Mouse (Mus musculus) kidney, embryonic 14.5 days (tissue): Measurements from ENCODE around the gene Igfbp4. TPM values are rescaled to one million over a fixed set of nuclear protein-coding genes. Genes with fewer than 3 reads are reported as not detected.

Experiments
- ATAC-seq: fragments of 200-750 bp; cut with Nextera tagmentation; 2 replicates; pipeline ENCODE4 v1.8.0; 2017; ENCODE audit warnings: moderate number of reproducible peaks, mild to moderate bottlenecking, moderate TSS enrichment, moderate library complexity; ENCODE audit not compliant: low FRiP score, low TSS enrichment
- H3K27ac ChIP-seq: fragments of 300-500 bp; sonication (generic); 2 replicates; pipeline ENCODE4 v1.5.1; 2014; ENCODE audit warnings: low read depth, mild to moderate bottlenecking, low read length, moderate library complexity, mixed read lengths
- H3K27me3 ChIP-seq: fragments of 300-500 bp; sonication (generic); 2 replicates; pipeline ENCODE4 v1.6.1; 2014; ENCODE audit warnings: mild to moderate bottlenecking, low read length; ENCODE audit not compliant: control insufficient read depth, insufficient read depth
- H3K36me3 ChIP-seq: fragments of 300-500 bp; sonication (generic); 2 replicates; pipeline ENCODE4 v1.6.1; 2014; ENCODE audit warnings: low read length, mixed read lengths; ENCODE audit not compliant: control insufficient read depth, insufficient read depth
- H3K4me1 ChIP-seq: fragments of 300-500 bp; sonication (generic); 2 replicates; pipeline ENCODE4 v1.6.1; 2014; ENCODE audit warnings: low read length, mixed read lengths; ENCODE audit not compliant: control insufficient read depth, insufficient read depth
- H3K4me2 ChIP-seq: fragments of 300-500 bp; sonication (generic); replicated peaks from 2 replicates; pipeline ENCODE4 v1.6.1; 2014; ENCODE audit warnings: low read depth, mild to moderate bottlenecking, low read length
- H3K4me3 ChIP-seq: fragments of 300-500 bp; sonication (generic); 2 replicates; pipeline ENCODE4 v1.5.1; 2014; ENCODE audit warnings: mild to moderate bottlenecking, low read length
- H3K9ac ChIP-seq: fragments of 300-500 bp; sonication (generic); 2 replicates; pipeline ENCODE4 v1.6.1; 2014; ENCODE audit warnings: low read depth, mild to moderate bottlenecking, low read length, moderate library complexity
- H3K9me3 ChIP-seq: fragments of 300-500 bp; sonication (generic); 2 replicates; pipeline ENCODE4 v1.6.1; 2016; ENCODE audit warnings: low read length; ENCODE audit not compliant: control insufficient read depth
- WGBS: fragments of 180-500 bp; shearing (Covaris S2); extraction: QIAGEN DNeasy Blood & Tissue Kit; methylation state at CpG from one replicate; pipeline ENCODE4 v1.1.7; 2014; 5-methylcytosine and 5-hydroxymethylcytosine counted together
- polyA plus RNA-seq: library from polyadenylated mRNA; unstranded; fragments of >200 nt; fragmentation: Nextera tagmentation; extraction: Ambion mirVana; gene quantifications from 2 replicates; pipeline ENCODE4 v1.2.1, GENCODE M21; 2014

The Igfbp4 gene
- 421 and 542 TPM in 2 replicates for polyA plus RNA-seq

DNA sequence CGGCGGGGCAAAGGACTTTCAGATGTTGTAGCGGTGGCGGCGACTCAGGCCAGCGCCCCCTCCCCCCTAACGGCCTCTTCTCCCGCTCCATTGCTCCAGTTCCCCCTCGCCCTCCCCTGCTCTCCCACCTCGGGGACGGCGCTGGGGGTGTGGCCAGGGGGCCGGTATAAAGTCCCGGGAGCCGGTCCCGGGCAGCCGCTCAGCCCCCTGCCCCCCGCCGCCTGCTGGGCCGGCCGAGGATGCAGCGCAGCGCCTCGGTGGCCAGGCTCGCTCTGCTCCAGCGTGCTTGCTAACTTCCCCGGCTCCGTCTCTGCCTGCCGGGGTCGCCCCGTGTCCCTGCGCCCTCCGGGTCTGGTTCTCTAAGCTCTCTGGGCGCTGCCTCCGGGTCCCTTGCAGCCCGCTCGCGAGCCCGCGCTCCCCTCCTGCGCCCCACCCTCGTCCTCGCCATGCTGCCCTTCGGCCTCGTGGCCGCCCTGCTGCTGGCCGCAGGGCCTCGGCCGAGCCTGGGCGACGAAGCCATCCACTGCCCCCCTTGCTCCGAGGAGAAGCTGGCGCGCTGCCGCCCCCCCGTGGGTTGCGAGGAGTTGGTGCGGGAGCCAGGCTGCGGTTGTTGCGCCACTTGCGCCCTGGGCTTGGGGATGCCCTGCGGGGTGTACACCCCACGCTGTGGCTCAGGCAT lies at the start of gene Igfbp4:
Gene Igfbp4, plus strand, starts transcription at position 194 of the 679 bp plus-strand sequence.
- WGBS = under 1% methylated on average over 61 of the region's 63 CpGs
- Histone ChIP-seq H3K27ac (peak within 1 kb of the TSS; percentile 94), H3K36me3 (peaks cover 2% of the 10 kb centered on the region; the same call in 1 of the 2 replicates), H3K9ac (peak within 1 kb of the TSS; percentile 90), H3K27me3 (no peaks in the 10 kb centered on the region), H3K4me3 (peak within 1 kb of the TSS; percentile 73), H3K4me1 (peaks cover 45% of the 10 kb centered on the region), H3K4me2 (peak within 1 kb of the TSS; percentile 79), H3K9me3 (no peaks in the 10 kb centered on the region)
- ATAC-seq = peak; percentile 89

DNA sequence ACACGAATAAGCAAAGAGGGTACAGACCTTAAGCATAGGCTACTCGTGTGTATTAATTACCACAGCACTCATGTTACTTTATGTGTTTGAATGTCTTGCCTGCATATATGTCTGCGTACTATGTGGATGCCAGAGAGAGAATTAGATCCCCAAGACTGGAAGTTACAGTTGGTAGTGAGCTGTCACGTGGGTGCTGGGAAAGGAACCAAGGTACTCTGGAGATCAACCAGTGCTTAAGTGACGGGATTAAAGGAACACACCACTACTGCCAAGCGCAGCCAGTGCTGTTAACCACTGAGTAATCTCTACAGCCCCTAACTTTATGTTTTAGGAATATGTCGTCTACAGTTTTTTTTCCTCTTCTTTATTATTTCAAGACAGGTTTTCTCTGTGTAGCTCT lies 45.1 kb upstream of the Igfbp4 start:
- no peak overlapping the region for H3K9ac ChIP-seq
- H3K27me3 ChIP-seq = no peaks in the 10 kb centered on the region
- no peaks in the 10 kb centered on the region for H3K9me3 ChIP-seq
- no peaks in the 10 kb centered on the region for H3K4me1 ChIP-seq
- WGBS = 95% methylated on average over 7 of the region's 7 CpGs
- H3K27ac ChIP-seq = no peak overlapping the region
- H3K36me3 ChIP-seq = peaks cover 93% of the 10 kb centered on the region
- no peak overlapping the region for H3K4me2 ChIP-seq
- no peak overlapping the region for H3K4me3 ChIP-seq
- no peak for ATAC-seq

DNA sequence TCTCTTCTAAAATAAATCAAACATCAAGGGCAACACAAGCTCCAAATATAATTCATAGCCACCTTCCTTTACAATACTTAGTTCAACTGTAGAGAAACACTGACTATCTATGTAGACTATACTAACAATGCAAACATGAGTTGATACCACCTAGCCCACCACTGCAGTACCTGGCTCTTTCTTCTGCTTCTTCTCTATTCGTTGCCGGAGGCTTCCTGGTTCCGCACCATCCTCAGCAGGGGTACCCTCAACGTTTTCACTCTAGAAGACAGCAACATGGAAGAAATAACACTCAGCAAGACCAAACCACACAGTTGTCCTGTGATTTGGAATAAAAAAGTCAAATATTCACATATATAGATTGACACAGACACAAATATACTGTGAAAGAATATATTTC lies 43.4 kb upstream of the Igfbp4 start:
- Histone ChIP-seq H3K4me2 (no peak overlapping the region), H3K36me3 (peaks cover 100% of the 10 kb centered on the region), H3K9ac (no peak overlapping the region), H3K4me3 (no peak overlapping the region), H3K27ac (no peak overlapping the region), H3K9me3 (no peaks in the 10 kb centered on the region), H3K27me3 (no peaks in the 10 kb centered on the region), H3K4me1 (no peaks in the 10 kb centered on the region)
- ATAC-seq = no peak
- 94% methylated on average over 4 of the region's 4 CpGs for WGBS

DNA sequence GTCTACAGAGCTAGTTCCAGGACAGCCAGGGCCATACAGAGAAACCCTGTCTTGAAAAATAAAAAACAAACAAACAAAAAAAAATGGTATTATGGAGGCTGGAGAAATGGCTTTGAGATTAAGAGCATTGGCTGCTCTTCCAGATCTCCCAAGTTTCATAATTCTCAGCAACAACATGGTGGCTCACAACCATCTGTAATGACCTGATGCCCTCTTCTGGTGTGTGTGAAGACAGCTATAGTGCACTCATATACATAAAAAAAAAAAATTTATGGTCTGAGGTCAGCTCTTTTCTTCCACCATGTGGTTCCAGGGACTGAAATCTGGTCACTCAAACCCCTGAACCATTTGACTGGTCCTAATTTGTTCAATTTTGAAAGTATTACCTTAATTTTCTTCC lies 42.3 kb upstream of the Igfbp4 start:
- H3K9ac ChIP-seq = no peak overlapping the region
- H3K4me3 ChIP-seq = no peak overlapping the region
- peaks cover 100% of the 10 kb centered on the region for H3K36me3 ChIP-seq
- H3K4me1 ChIP-seq = no peaks in the 10 kb centered on the region
- no peak overlapping the region for H3K4me2 ChIP-seq
- H3K27me3 ChIP-seq = no peaks in the 10 kb centered on the region
- no peak overlapping the region for H3K27ac ChIP-seq
- H3K9me3 ChIP-seq = no peaks in the 10 kb centered on the region
- no peak for ATAC-seq

DNA sequence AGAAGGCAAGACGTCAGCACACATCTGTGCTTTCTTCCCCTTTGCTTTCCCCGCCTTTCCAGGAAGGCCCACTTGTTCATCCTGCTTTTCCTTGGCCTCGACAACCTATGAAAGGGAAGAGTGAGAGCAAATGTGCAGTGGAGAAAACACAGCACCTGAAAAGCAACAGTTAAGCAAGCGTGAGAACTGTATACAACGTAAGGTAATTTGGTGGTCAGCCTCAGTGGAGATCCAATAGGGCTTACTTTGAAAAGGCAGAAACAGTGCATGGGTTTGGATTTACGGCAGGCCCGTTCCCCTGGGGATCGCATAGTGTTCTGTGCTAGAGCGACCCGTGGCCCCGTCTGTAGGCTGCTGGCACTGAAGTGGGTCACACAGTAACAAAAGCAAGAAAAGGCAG lies 41.8 kb upstream of the Igfbp4 start:
- Histone ChIP-seq H3K36me3 (peaks cover 100% of the 10 kb centered on the region), H3K4me1 (no peaks in the 10 kb centered on the region), H3K9me3 (no peaks in the 10 kb centered on the region), H3K27ac (no peak overlapping the region), H3K27me3 (no peaks in the 10 kb centered on the region), H3K9ac (no peak overlapping the region), H3K4me3 (no peak overlapping the region), H3K4me2 (no peak overlapping the region)
- 81% methylated on average over 11 of the region's 11 CpGs for WGBS
- ATAC-seq = no peak

DNA sequence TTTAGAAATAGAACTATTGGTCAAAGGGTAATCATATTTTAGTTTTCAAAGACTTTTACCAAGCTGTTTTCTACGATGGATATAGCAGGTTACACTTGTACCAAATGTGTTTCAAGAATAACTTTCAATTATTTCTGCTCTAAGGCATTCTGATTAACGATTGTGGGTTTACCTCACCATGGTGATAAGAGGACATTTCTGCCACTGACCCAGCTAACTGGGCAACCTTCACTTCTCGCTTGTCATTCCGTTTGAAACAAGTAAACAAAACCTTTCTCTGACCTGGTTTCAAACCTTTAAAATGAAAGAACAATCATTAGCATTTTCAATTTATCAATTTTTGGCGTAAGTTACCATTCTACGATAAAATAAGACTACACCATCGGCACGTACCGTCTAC lies 34.3 kb upstream of the Igfbp4 start:
- H3K9me3 ChIP-seq = no peaks in the 10 kb centered on the region
- no peak overlapping the region for H3K4me2 ChIP-seq
- no peak overlapping the region for H3K4me3 ChIP-seq
- ATAC-seq = no peak
- 93% methylated on average over 9 of the region's 9 CpGs for WGBS
- peaks cover 96% of the 10 kb centered on the region for H3K36me3 ChIP-seq
- no peak overlapping the region for H3K27ac ChIP-seq
- H3K4me1 ChIP-seq = no peaks in the 10 kb centered on the region
- no peak overlapping the region for H3K9ac ChIP-seq
- H3K27me3 ChIP-seq = no peaks in the 10 kb centered on the region

DNA sequence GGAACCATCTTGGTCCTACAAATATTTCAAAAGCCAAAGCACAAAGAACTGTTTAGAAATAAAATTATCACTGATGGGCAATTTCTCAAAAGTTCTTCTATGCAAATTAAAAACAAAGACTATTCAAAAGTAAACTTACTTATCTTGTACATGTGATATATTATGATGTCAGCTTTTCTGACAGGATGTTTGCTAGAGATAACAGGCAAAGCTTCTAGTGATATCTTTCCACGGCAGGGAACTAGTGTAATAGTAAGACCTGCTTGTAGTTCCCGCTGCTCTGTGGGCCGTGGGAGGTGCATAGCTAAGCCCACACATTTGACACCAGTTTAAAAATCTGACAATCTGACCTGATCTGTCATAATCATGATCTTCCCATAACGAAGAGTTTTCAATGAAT lies 30.9 kb upstream of the Igfbp4 start:
- Histone ChIP-seq H3K4me3 (no peak overlapping the region), H3K4me2 (no peak overlapping the region), H3K9me3 (no peaks in the 10 kb centered on the region), H3K27me3 (no peaks in the 10 kb centered on the region), H3K9ac (no peak overlapping the region), H3K27ac (no peak overlapping the region), H3K36me3 (peaks cover 97% of the 10 kb centered on the region), H3K4me1 (no peaks in the 10 kb centered on the region)
- WGBS = 86% methylated on average over 4 of the region's 4 CpGs
- ATAC-seq = no peak

DNA sequence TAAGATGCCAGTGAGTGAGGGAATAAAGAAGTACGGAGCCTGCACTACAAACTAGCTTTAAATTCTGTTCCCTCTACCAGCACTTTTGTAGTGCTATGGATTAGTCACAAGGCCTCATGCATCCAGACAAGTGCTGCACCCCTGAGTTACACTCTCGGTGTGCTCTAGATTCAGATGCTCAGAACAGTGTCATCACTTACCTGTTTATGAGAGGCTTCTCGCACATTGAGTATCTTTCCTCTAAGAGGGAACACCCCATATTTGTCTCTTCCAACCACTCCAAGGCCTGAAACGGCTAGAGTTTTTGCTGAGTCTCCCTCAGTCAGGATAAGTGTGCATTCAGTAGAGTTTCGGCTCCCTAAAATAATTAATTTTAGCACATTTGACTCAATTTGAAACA lies 30.3 kb upstream of the Igfbp4 start:
- Histone ChIP-seq H3K9me3 (no peaks in the 10 kb centered on the region), H3K27me3 (no peaks in the 10 kb centered on the region), H3K9ac (no peak overlapping the region), H3K36me3 (peaks cover 97% of the 10 kb centered on the region), H3K4me1 (no peaks in the 10 kb centered on the region), H3K27ac (no peak overlapping the region), H3K4me2 (no peak overlapping the region), H3K4me3 (no peak overlapping the region)
- no peak for ATAC-seq
- WGBS = 91% methylated on average over 5 of the region's 5 CpGs

DNA sequence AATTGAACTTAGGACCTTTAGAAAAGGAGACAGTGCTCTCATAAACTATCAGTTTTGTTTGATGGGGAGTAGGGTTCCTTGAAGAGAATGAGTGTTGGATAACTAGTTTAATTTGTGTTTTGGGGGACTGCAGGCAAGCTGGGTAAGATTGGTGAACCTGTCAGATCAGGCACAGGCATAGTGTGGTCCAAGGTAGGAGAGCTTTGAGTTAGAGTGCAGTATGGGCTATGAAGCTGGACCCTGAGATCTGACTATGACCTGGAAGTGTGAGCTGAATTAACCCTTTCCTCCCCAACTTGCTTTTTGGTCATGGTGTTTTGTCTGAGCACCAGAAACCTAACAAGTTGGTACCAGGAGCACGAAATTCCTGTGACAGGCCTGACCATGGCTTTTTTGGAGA lies 27.2 kb upstream of the Igfbp4 start:
- Histone ChIP-seq H3K27ac (no peak overlapping the region), H3K4me2 (no peak overlapping the region), H3K27me3 (no peaks in the 10 kb centered on the region), H3K9ac (no peak overlapping the region), H3K4me3 (no peak overlapping the region), H3K4me1 (no peaks in the 10 kb centered on the region), H3K9me3 (no peaks in the 10 kb centered on the region), H3K36me3 (peaks cover 100% of the 10 kb centered on the region)
- no peak for ATAC-seq
- WGBS = 92% methylated on average over 1 of the region's 1 CpGs
